8 mouse cellular contexts compared by ENCODE assay signal in the genomic region with DNA sequence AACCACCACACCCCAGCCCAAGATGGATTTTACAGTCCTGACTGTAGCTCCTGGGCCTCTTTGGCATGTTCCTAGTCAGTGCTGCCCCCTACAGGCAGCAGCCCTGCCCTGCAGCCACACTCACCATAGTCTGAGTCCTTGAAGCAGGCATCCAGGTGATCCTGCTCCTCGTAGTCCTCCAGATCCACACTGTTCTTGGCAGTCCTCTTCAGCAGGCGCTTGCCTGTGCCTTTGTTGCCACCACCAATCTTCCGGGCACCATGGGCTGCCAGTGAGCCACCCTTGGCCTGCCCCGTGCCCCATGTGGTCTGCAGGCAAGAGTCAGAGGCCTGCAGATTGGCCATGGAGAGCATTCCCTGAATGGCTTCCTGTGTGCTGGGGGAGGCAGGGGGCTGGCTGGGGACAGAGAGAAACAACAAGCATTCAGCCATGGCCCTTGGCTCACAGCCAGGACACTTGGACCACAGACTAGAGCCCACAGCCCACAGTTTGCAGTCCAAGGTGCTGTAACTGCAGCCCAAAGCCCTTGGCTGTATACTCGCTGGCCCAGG.
DNase-seq lines count a peak whose midpoint lies in the region; ATAC-seq lines count a peak whose summit lies in the region.

No protein-coding gene starts in this region.

- 69% methylated on average over 5 of the region's 5 CpGs for WGBS in heart, embryonic 12.5 days
- WGBS in embryonic facial prominence, embryonic 10.5 days = 72% methylated on average over 5 of the region's 5 CpGs
- 72% methylated on average over 5 of the region's 5 CpGs for WGBS in heart, embryonic 10.5 days

- peaks cover 82% of the 10 kb centered on the region for H3K36me3 ChIP-seq in heart, embryonic 12.5 days
- peaks cover 99% of the 10 kb centered on the region for H3K36me3 ChIP-seq in embryonic facial prominence, embryonic 10.5 days (replicated peaks)
- peaks cover 79% of the 10 kb centered on the region for H3K36me3 ChIP-seq in heart, embryonic 10.5 days
- H3K36me3 ChIP-seq in splenic B cell, adult 2 months (ENCODE audit: control insufficient read depth, insufficient read depth, low read length, poor library complexity, severe bottlenecking) = peaks cover 8% of the 10 kb centered on the region

- H3K9ac ChIP-seq in heart, embryonic 12.5 days = no peak overlapping the region

- no peaks in the 10 kb centered on the region for H3K27me3 ChIP-seq in heart, embryonic 12.5 days (replicated peaks)
- no peaks in the 10 kb centered on the region for H3K27me3 ChIP-seq in embryonic facial prominence, embryonic 10.5 days (replicated peaks; ENCODE audit: low read depth, poor library complexity, severe bottlenecking)
- H3K27me3 ChIP-seq in heart, embryonic 10.5 days (ENCODE audit: insufficient read depth, poor library complexity, severe bottlenecking) = no peaks in the 10 kb centered on the region
- no peaks in the 10 kb centered on the region for H3K27me3 ChIP-seq in splenic B cell, adult 2 months (ENCODE audit: control insufficient read depth, insufficient read depth, low read length, poor library complexity, severe bottlenecking)

- H3K27ac ChIP-seq in heart, embryonic 12.5 days (ENCODE audit: poor library complexity, severe bottlenecking) = no peak overlapping the region
- H3K27ac ChIP-seq in embryonic facial prominence, embryonic 10.5 days (replicated peaks) = no peak overlapping the region
- peak overlapping the region; percentile 36; the same call in 1 of the 2 replicates for H3K27ac ChIP-seq in heart, embryonic 10.5 days

- peaks cover 21% of the 10 kb centered on the region for H3K4me1 ChIP-seq in heart, embryonic 12.5 days (replicated peaks)
- H3K4me1 ChIP-seq in embryonic facial prominence, embryonic 10.5 days = peaks cover 7% of the 10 kb centered on the region
- H3K4me1 ChIP-seq in heart, embryonic 10.5 days = peaks cover 34% of the 10 kb centered on the region; the same call in 1 of the 2 replicates

- H3K4me3 ChIP-seq in heart, embryonic 12.5 days = no peak overlapping the region
- no peak overlapping the region for H3K4me3 ChIP-seq in embryonic facial prominence, embryonic 10.5 days
- H3K4me3 ChIP-seq in heart, embryonic 10.5 days = no peak overlapping the region

- DNase-seq in heart, adult 11 months = peak; percentile 97
- peak; percentile 71 for DNase-seq in adrenal gland, postnatal 14 days
- peak; percentile 69 for DNase-seq in embryonic facial prominence, embryonic 10.5 days (ENCODE audit: low spot score)
- no peak for DNase-seq in heart, embryonic 10.5 days (ENCODE audit: low spot score)
- peak; percentile 54 for DNase-seq in layer of hippocampus, adult 9-11 months
- DNase-seq in splenic B cell, adult 2 months (ENCODE audit: low read depth, low spot score) = peak; percentile 61

- H3K9me3 ChIP-seq in heart, embryonic 12.5 days (replicated peaks) = no peaks in the 10 kb centered on the region
- H3K9me3 ChIP-seq in embryonic facial prominence, embryonic 10.5 days = no peaks in the 10 kb centered on the region
- no peaks in the 10 kb centered on the region for H3K9me3 ChIP-seq in heart, embryonic 10.5 days

- H3K4me2 ChIP-seq in heart, embryonic 12.5 days = no peak overlapping the region

- ATAC-seq in heart, embryonic 12.5 days (ENCODE audit: insufficient number of reproducible peaks, low FRiP score) = no peak
- ATAC-seq in megakaryocyte, adult 5-6 weeks (ENCODE audit: poor library complexity, severe bottlenecking) = peak; percentile 52; the same call in 1 of the 2 replicates
